Mouse (Mus musculus) stomach, postnatal 0 days (tissue): ENCODE data around the gene Usp5.
"Not testable (repeated sequence)": the region's sequence is repeated elsewhere in the genome, so short reads cannot be mapped to it uniquely, and the experiment has no call there.

Experiments
- CTCF ChIP-seq: IDR thresholded peaks from 2 replicates; pipeline ENCODE4 v1.5.1; 2016; ENCODE audit warnings: antibody characterized with exemption, low read depth, mild to moderate bottlenecking, moderate library complexity
- EP300 ChIP-seq: optimal IDR thresholded peaks from 2 replicates; pipeline ENCODE3; 2016; ENCODE audit warnings: antibody characterized with exemption

- not testable (repeated sequence) for TF ChIP-seq EP300, CTCF
These were observed 26.9 kb downstream of the Usp5 start for GRCm38 (mm10) chr6:124802400-124802799.
